Mouse (Mus musculus) E14TG2a.4 (cell line): Measurements from ENCODE around the gene Ptov1.

Experiments
- H3K27me3 ChIP-seq: 2 replicates; pipeline ENCODE4 v1.6.1; 2014; ENCODE audit warnings: low read length, control low read depth; ENCODE audit not compliant: insufficient read depth
- H3K36me3 ChIP-seq: 2 replicates; pipeline ENCODE4 v1.6.1; 2014; ENCODE audit warnings: low read length, control low read depth; ENCODE audit not compliant: insufficient read depth
- H3K4me1 ChIP-seq: replicated peaks from 2 replicates; pipeline ENCODE4 v1.6.1; 2014; ENCODE audit warnings: low read depth, low read length, control low read depth
- H3K4me3 ChIP-seq: replicated peaks from 2 replicates; pipeline ENCODE4 v1.5.1; 2014; ENCODE audit warnings: mild to moderate bottlenecking, low read length
- H3K9me3 ChIP-seq: 2 replicates; pipeline ENCODE4 v1.6.1; 2014; ENCODE audit warnings: low read length, control low read depth
- CTCF ChIP-seq: conservative IDR thresholded peaks from 2 replicates; pipeline ENCODE4 v1.5.1; 2014; ENCODE audit warnings: low read length
- NANOG ChIP-seq: IDR thresholded peaks from 2 replicates; pipeline ENCODE4 v1.6.1; 2014; ENCODE audit warnings: borderline replicate concordance, low read length, mixed read lengths
- POU5F1 ChIP-seq: IDR thresholded peaks from 2 replicates; pipeline ENCODE4 v1.6.1; 2014; ENCODE audit warnings: low read length, borderline replicate concordance

The Ptov1 gene

GRCm38 (mm10) chr7:44819863-44820262, 49.7 kb downstream of the Ptov1 start:
- H3K27me3 ChIP-seq, result no peaks in the 10 kb centered on the region
- peaks cover 66% of the 10 kb centered on the region for H3K36me3 ChIP-seq
- H3K9me3 ChIP-seq, result no peaks in the 10 kb centered on the region
- peaks cover 80% of the 10 kb centered on the region for H3K4me1 ChIP-seq
- H3K4me3 ChIP-seq, result peak overlapping the region; percentile 96
- TF ChIP-seq POU5F1, result no peak
- TF ChIP-seq CTCF, result no peak
- TF ChIP-seq NANOG, result no peak

GRCm38 (mm10) chr7:44819391-44819790, 50.2 kb downstream of the Ptov1 start:
- Histone ChIP-seq H3K9me3 (no peaks in the 10 kb centered on the region), H3K27me3 (no peaks in the 10 kb centered on the region), H3K36me3 (peaks cover 62% of the 10 kb centered on the region), H3K4me1 (peaks cover 80% of the 10 kb centered on the region), H3K4me3 (peak overlapping the region; percentile 96)
- no peak for TF ChIP-seq NANOG

GRCm38 (mm10) chr7:44818751-44819235, 50.8 kb downstream of the Ptov1 start:
- Histone ChIP-seq H3K4me1 (peaks cover 74% of the 10 kb centered on the region), H3K36me3 (peaks cover 59% of the 10 kb centered on the region), H3K4me3 (peak overlapping the region; percentile 96), H3K9me3 (no peaks in the 10 kb centered on the region), H3K27me3 (no peaks in the 10 kb centered on the region)
- TF ChIP-seq POU5F1, result no peak
- TF ChIP-seq CTCF, result no peak

- H3K9me3 ChIP-seq, result no peaks in the 10 kb centered on the region
- H3K4me1 ChIP-seq, result peaks cover 68% of the 10 kb centered on the region
- H3K27me3 ChIP-seq, result no peaks in the 10 kb centered on the region
- H3K4me3 ChIP-seq, result peak overlapping the region; percentile 96
- peaks cover 56% of the 10 kb centered on the region for H3K36me3 ChIP-seq
- TF ChIP-seq POU5F1 (no peak), CTCF (no peak), NANOG (no peak)
Measured at GRCm38 (mm10) chr7:44818164-44818563, 51.4 kb downstream of the Ptov1 start.

GRCm38 (mm10) chr7:44817441-44817840, 52.1 kb downstream of the Ptov1 start:
- H3K36me3 ChIP-seq, result peaks cover 52% of the 10 kb centered on the region
- no peak for TF ChIP-seq POU5F1
- TF ChIP-seq NANOG, result no peak
- no peak for TF ChIP-seq CTCF

GRCm38 (mm10) chr7:44816470-44817021, 53.0 kb downstream of the Ptov1 start, which contains the start of gene Atf5:
Gene Atf5, minus strand, starts transcription at chr7:44816658.
- TF ChIP-seq POU5F1 (no peak), CTCF (no peak), NANOG (no peak)
- Histone ChIP-seq H3K9me3 (no peaks in the 10 kb centered on the region), H3K27me3 (no peaks in the 10 kb centered on the region), H3K36me3 (peaks cover 59% of the 10 kb centered on the region), H3K4me1 (peaks cover 65% of the 10 kb centered on the region), H3K4me3 (peak within 1 kb of the TSS; percentile 96)

More at GRCm38 (mm10) chr7:44817441-44817840, 52.1 kb downstream of the Ptov1 start:
- H3K4me1 ChIP-seq, result peaks cover 66% of the 10 kb centered on the region
- H3K9me3 ChIP-seq, result no peaks in the 10 kb centered on the region
- no peaks in the 10 kb centered on the region for H3K27me3 ChIP-seq
- H3K4me3 ChIP-seq, result peak overlapping the region; percentile 96

- Histone ChIP-seq H3K27me3 (no peaks in the 10 kb centered on the region), H3K9me3 (no peaks in the 10 kb centered on the region), H3K36me3 (peaks cover 59% of the 10 kb centered on the region), H3K4me1 (peaks cover 59% of the 10 kb centered on the region), H3K4me3 (peak within 1 kb of the TSS; percentile 96)
- no peak for TF ChIP-seq CTCF
- no peak for TF ChIP-seq NANOG
- TF ChIP-seq POU5F1, result no peak
Measured at GRCm38 (mm10) chr7:44815721-44816469, 53.7 kb downstream of the Ptov1 start, which contains the start of the genes Nup62 and Il4i1. Gene Nup62, plus strand, starts transcription at chr7:44816088. Gene Il4i1, plus strand, starts transcription at chr7:44816387.

- Histone ChIP-seq H3K36me3 (peaks cover 50% of the 10 kb centered on the region), H3K4me1 (peaks cover 51% of the 10 kb centered on the region), H3K27me3 (no peaks in the 10 kb centered on the region), H3K4me3 (peak overlapping the region; percentile 96), H3K9me3 (no peaks in the 10 kb centered on the region)
- TF ChIP-seq NANOG (no peak), CTCF (no peak), POU5F1 (no peak)
Measured at GRCm38 (mm10) chr7:44814952-44815553, 54.5 kb downstream of the Ptov1 start.
